Mouse (Mus musculus) liver, embryonic 12.5 days (tissue): Measurements from ENCODE around the gene Mlf1. TPM values are rescaled to one million over a fixed set of nuclear protein-coding genes. Genes with fewer than 3 reads are reported as not detected.

ENCODE experiments used
- polyA plus RNA-seq: library from polyadenylated mRNA; unstranded; fragments of >200 nt; fragmentation: Nextera tagmentation; extraction: Ambion mirVana; gene quantifications from 2 replicates; pipeline ENCODE4 v1.2.1, GENCODE M21; 2016

Mlf1 gene
- polyA plus RNA-seq, 1 experiment from 2014 or later = 2.5 TPM

Other genes with a start within 250 kb of the Mlf1 start
- not detected in 2 replicates for gene Gm17402, start 1.1 kb downstream of the Mlf1 start, polyA plus RNA-seq
- 57.3 and 57.6 TPM in 2 replicates for gene Gfm1, start 56.0 kb downstream of the Mlf1 start, polyA plus RNA-seq
- 16.8 and 17.7 TPM in 2 replicates for gene Lxn, start 89.8 kb downstream of the Mlf1 start, polyA plus RNA-seq
- 1.6 and 2.3 TPM in 2 replicates for gene Rarres1, start 141.4 kb downstream of the Mlf1 start, polyA plus RNA-seq
- gene Mfsd1, start 208.6 kb downstream of the Mlf1 start, polyA plus RNA-seq = 29.8 and 30.0 TPM in 2 replicates